Mouse (Mus musculus) kidney, adult 8-10 months (tissue): ENCODE results near the gene Zfp334.

Experiments
- DNase-seq, 2 experiments: peaks; one replicate each; pipeline ENCODE4 v3.0.0; 2022

The Zfp334 gene

DNA sequence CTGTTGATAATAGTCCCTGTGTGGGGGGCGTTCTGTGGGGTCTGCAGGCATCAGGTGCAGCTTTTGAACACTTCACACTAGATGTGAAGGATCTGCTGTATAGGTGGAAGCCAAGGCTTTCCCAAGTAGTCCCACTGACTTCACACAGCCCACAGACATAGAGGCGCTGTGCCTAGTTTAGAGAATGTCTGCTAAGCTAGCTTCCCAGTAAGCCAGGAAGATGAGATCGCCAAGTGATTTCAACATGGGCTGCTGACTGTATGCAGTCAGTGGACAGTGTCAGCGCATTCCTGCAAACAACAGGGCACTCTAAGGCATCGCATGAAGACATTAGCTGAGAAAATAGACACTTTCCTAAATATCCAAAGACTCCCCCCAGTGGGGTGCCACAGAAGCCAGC is 12.6 kb downstream of the Zfp334 start:
- no peak for DNase-seq

DNA sequence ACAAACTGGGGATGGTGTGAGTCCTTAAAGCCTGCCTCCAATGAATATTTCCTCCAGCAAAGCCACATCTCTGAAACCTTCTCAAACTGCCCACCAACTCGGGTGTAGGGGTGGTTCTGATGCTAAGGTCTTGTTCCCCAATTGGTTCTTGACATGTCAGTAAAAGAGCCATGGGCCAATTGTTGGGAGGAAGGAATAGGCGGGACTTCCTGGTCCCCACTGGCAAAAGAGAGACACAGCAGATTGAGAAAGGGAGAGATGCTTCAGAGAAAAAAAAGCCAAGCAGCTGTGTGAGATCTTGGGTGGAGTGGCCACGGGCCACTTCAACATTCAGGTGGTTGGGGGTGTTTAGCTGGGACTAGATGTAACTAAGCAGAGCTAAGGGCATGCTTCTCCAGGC is 17.0 kb downstream of the Zfp334 start:
- no peak for DNase-seq

DNA sequence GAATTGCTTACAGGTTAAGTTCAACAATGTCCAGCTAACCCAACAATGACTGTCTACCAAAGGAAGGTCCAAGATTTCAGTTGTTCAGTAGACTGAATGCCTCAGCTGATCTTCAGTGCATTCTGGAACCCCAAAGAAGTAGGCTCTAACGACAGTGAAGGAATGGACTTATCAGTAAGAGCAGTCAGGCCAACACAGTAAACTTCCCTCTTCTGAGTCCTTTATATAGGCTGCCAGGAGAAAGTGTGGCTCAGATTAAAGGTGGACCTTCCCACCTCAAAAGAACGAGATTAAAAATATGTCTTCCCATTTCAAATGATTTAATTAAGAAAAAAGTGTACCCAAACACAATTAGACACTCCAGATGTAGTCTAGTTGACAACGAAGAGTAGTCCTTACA is 17.7 kb downstream of the Zfp334 start:
- DNase-seq: no peak

DNA sequence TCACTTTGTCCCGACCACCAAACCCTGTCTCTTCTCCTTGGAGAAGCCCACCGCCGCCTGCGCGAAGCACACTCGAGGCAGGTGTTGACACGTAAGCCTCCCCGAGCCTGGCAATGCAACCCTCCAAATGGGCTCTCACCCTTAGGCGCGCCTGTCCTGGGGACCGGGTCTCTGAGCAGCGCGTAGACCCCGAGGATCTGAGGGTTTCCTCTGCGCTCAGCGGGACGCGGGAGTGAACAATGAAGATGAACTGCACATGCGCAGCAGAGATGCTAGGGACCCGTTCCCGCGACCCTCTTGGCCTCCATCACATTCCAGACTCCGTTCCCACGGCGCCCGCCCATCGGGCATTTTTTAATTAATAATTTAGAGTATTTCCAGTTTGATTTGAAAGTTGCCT is 19.6 kb downstream of the Zfp334 start, which contains the start of gene Zfp663:
TSS of gene Zfp663 (minus strand) at position 234 of the 400 bp plus-strand sequence.
- DNase-seq: no peak

DNA sequence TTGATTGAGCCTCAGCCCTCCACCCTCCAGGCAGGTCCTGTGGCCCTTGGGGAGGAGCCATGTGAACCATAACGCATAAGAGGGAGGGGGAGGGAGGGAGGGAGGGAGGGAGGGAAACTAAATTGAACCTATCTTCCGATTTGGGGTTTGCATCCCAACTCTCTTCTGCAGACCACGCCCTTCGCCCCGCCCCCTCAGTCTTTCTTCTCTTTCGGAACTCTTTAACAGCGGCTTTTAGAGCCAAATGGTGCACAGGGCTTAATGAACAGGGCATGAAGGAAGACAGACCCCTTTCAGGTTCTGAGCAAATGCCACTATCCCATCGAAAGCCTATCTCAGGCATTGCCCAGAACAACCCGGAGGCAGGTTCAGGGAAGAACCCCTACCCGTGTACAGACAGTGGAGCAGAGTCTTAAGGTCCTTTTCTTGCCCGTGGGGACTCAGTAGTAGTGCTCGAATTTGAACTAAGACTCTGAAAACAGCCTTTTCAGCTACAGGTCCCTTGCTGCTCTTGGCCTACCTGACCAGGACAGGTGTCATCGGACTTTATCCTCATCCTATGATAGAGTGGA is 20.1 kb downstream of the Zfp334 start:
- no peak for DNase-seq

- peak; percentile 69 to 78 for DNase-seq
Observed at GRCm38 (mm10) chr2:165367047-165367520, 21.0 kb downstream of the Zfp334 start.

DNA sequence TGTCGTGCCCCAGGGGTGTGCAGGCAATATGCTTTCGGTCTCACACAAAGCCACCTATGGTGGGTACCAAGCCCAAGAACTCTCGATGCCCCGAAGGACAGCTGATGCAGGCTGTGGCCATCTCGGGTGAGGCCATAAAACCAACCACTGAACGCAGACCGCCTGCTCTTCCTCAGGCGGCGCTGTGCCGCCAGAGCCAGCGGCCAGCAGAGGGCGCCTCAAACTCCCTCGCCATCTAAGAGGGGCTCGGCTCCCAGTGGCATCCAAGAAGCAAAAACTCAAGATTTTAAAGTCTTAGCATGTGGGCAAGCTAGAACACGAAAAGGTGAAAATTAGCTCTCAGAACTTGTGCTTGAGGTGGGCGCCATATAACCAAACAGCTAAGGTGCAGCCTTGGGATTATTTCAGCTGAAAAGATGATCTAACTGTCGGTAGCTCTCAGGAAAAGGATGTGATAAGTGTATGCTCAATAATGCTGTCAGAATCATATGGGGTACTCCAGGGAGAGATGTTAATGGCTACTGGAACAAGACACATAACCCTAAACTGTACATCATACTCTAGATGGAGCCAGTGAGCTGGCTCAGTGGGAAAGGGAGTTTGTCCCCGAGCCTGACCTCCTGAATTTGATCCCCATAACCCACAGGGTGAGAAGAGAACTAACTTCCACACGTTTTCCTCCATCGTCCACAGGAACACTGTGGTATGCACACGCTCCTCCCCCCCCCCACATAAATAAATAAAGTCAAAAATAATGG is 23.5 kb downstream of the Zfp334 start:
- DNase-seq: peak in 1 of 2 experiments; percentile 38

DNA sequence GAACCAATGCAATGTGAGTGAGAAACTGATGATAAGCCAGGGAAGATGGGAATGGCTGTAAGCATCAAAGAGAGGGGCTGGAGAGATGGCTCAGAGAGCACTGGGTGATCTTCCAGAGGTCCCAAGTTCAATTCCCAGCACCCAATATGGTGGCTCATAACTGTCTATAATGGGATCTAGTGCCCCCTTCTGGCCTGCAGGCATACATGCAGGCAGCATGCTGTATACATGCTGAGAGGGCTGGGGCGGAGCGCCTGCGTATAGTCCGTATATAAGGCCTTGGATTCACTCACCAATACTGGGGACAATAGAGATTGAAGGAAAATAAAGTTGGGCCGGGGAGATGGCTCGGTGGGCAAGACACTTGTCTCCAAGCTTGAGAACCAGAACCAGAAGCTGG is 24.8 kb downstream of the Zfp334 start:
- no peak for DNase-seq

DNA sequence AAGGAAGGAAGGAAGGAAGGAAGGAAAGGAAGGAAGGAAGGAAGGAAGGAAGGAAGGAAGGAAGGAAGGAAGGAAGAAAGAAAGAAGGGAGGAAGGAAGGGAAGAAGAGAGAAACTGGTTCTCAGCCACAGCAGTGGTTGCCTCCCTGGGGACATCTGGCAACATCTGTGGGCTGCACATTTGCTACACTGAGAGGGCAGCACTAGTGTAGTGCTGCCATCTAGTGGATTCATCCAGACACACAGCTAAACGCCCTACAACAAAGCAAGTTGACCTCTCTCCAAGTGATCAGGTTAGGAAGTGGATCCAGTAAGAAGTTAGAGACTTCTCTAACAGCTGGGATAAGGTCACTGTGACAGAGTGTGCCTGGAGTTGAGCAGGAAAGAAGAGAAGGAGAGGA is 27.2 kb downstream of the Zfp334 start:
- DNase-seq: peak; percentile 29 to 58

GRCm38 (mm10) chr2:165351828-165352513 is 36.1 kb downstream of the Zfp334 start:
- DNase-seq: no peak

GRCm38 (mm10) chr2:165349466-165349865 is 38.6 kb downstream of the Zfp334 start:
- DNase-seq: no peak

GRCm38 (mm10) chr2:165346180-165346579 is 41.9 kb downstream of the Zfp334 start:
- DNase-seq: no peak

- peak; percentile 63 to 84 for DNase-seq
Observed at GRCm38 (mm10) chr2:165337191-165337590, 50.9 kb downstream of the Zfp334 start.

DNA sequence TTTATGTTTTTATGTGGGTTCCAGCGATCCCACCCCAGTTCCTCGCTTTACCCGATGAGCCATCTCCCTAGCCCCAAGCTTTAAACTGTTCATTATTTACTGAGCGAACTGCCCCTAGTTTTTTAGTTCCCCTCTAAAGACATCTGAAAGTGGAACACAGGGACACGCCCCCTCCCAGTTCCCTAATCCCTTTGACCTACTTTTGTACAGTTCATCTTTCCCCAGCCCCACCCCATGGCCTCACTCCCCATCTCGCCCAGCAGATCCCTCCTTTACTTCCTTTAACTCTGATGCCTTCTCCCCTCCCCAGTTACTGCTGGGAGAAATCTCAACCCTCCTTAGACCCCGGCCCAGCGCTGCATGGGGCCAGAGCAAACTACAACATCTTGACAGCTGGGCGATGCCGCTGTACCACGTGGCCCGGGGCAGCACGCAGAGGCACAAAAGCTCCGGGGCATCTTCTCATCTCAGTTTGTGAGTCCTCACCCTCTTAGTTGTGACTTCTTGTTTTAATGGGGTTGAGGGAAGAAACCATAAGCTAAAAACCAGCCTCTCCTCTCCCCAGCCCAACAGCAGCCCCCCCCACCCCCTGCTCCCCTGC is 55.3 kb downstream of the Zfp334 start:
- no peak for DNase-seq

- DNase-seq: no peak
Observed at GRCm38 (mm10) chr2:165329703-165330102, 58.4 kb downstream of the Zfp334 start.

GRCm38 (mm10) chr2:165328746-165329145 is 59.3 kb downstream of the Zfp334 start:
- DNase-seq: no peak

GRCm38 (mm10) chr2:165327386-165327785 is 60.7 kb downstream of the Zfp334 start:
- DNase-seq: no peak

DNA sequence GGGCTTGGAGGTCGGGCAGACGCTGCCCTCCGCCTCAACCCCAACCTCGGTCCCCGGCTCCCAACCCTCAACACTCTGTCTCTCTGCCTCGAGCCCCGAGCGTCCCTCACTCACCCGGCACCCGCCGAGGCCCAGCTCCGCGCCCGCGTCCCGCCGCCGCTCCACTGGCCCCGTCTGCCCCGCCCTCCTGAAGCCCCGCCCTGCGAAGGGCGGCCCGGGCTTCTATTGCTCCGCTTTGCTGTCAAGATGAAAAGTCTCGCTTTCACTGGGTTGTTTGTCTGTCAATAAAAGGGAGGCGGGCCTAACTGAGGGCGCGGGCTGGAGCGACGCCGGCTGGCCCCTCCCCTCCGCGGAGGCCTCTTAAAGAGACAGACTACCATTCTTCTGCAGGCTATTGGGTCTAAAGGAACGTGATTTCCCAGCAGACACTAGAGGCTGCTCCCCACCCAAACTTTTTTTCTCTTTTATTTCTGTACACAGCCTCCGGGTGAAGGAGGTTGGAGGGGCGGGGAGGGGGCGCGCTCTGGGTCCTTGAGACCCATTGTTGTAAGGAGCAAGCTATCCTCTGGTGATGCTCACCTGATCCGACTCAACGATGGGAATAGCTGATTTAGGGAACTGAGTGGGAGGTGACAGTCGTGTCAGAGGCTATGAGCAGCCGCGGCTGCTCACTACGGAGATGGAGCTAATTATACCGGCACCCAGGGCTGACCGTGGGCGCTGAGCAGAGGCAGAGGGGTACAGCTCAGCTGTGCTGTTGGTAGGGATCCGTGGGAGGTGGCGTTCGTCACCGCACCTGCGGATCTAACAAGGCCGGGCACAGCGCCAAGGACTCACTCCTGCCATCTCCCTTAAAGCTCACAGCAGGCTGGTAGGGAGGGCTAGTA is 61.5 kb downstream of the Zfp334 start, which contains the start of gene Elmo2:
TSS of gene Elmo2 (minus strand) at position 176 of the 887 bp plus-strand sequence.
- peak; percentile 98 to 99 for DNase-seq

DNA sequence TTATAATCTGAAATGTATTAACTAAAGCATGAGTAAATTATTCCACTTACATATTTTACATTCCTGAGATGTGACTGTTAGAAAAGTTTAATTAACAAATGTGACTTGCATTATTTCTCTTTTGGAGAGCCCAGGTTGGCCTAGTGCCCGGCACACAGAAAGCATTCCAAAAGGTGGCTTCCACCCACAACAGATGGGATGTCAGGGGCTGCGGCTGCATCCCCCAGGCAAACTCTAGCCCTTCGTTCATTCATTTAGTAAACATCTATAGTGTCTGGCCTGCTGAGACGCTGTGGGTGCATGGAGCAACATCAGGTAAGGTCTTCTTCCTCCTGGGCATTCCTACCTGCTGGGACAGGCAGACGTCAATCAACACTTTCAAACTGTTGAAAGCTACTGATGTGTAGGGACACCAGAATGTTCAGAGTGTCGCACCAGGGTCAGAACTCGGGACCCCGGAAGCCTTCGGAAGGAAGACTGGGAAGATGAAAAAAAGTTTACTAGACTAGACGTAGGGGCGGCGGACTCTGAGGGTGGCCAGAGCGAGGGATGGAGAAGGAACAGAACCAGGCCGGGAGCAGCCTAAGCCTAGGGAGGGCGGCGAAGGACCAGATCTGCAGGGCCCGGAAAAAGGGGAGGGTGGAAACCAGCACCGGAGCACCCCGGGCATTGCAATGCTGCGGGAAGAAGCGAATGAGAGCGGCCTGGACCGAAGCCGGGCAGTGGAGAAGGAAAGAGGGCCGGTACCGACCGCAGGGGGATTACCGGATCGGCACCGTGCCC is 62.3 kb downstream of the Zfp334 start:
- no peak for DNase-seq
